Comparison of ENCODE assay signal across 17 mouse cellular contexts in the genomic region with DNA sequence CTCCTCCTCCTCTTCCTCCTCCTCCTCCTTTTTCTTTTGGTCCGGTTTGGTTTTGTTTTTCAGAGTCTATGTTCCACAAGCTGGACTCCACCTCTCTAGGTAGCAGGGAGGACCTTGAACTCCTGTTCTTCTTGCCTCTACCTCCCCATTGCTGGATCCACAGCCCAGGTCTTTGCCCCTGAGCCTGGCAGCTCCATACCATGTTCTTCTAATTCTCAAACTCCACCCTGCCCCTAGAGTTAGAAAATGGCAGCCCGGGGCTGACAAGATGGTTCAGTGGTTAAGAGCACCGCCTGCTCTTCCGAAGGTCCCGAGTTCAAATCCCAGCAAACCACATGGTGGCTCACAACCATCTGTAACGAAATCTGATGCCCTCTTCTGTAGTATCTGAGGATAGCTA.
"Had no signal": no experiment of that assay in that cellular context is flagged by ENCODE, and none has a peak within 500 bp of the region (broad histone marks: within the 10 kb centered on the region; RNA-seq: fewer than 3 reads in every experiment).

No protein-coding gene starts in this region.

- DNase-seq: kidney, adult 8-10 months; kidney, postnatal 10 days; kidney, postnatal 36 days; left cerebral cortex, postnatal 4 days; liver, postnatal 0 days; lung, embryonic 14.5 days; midbrain, embryonic 14.5 days; right cerebral cortex, postnatal 14 days; right cerebral cortex, postnatal 4 days; thymus, adult 18-20 months; thymus, postnatal 36 days had no signal

- H3K9ac ChIP-seq: kidney, embryonic 15.5 days; limb, embryonic 12.5 days; limb, embryonic 15.5 days; liver, embryonic 14.5 days; liver, postnatal 0 days; lung, embryonic 14.5 days had no signal

- ATAC-seq: liver, postnatal 0 days; lung, postnatal 0 days had no signal

- H3K4me1 ChIP-seq: kidney, embryonic 15.5 days; limb, embryonic 12.5 days; limb, embryonic 15.5 days had no signal

- H3K4me2 ChIP-seq: kidney, embryonic 15.5 days; limb, embryonic 12.5 days; limb, embryonic 15.5 days; liver, embryonic 11.5 days; lung, embryonic 14.5 days had no signal

- H3K36me3 ChIP-seq: kidney, embryonic 15.5 days; limb, embryonic 12.5 days; limb, embryonic 15.5 days had no signal

- H3K9me3 ChIP-seq: kidney, embryonic 15.5 days; limb, embryonic 12.5 days; limb, embryonic 15.5 days had no signal

- H3K27me3 ChIP-seq: kidney, embryonic 15.5 days; limb, embryonic 12.5 days; limb, embryonic 15.5 days had no signal

- H3K27ac ChIP-seq: kidney, embryonic 15.5 days; limb, embryonic 12.5 days; limb, embryonic 15.5 days; liver, embryonic 14.5 days had no signal

- H3K4me3 ChIP-seq: kidney, embryonic 15.5 days; limb, embryonic 12.5 days; limb, embryonic 15.5 days had no signal
